Mouse (Mus musculus): ENCODE measurements at regions not wholly inside any gene's neighbourhood (a gene's known extent, or its start where the extent isn't known, plus 50 kb on each side); places are given as distances from the start of the nearest gene placed in this dataset.

- no peak for DNase-seq (ENCODE audit: low spot score in 2 of 2)
Observed at GRCm38 (mm10) chr5:51397528-51397927, 170.0 kb downstream of the Ppargc1a start.

- DNase-seq (ENCODE audit: low spot score in 2 of 2), result no peak
Observed at GRCm38 (mm10) chr5:51391319-51391718, 176.2 kb downstream of the Ppargc1a start.

GRCm38 (mm10) chr5:51387751-51388150, 179.8 kb downstream of the Ppargc1a start:
- DNase-seq (ENCODE audit: low spot score in 2 of 2), result no peak

- no peak for DNase-seq (ENCODE audit: low spot score in 2 of 2)
Observed at GRCm38 (mm10) chr5:51386409-51386808, 181.1 kb downstream of the Ppargc1a start.

- DNase-seq (ENCODE audit: low spot score in 2 of 2), result no peak
Observed at GRCm38 (mm10) chr5:51384278-51384677, 183.2 kb downstream of the Ppargc1a start.

GRCm38 (mm10) chr5:51359101-51359500, 208.4 kb downstream of the Ppargc1a start:
- peak in 1 of 2 experiments; percentile 22 for DNase-seq (ENCODE audit: low spot score in 2 of 2)

- DNase-seq (ENCODE audit: low spot score in 2 of 2), result peak; percentile 27 to 55
Observed at GRCm38 (mm10) chr5:51348256-51348655, 219.3 kb downstream of the Ppargc1a start.

- DNase-seq (ENCODE audit: low spot score in 2 of 2), result no peak
Observed at GRCm38 (mm10) chr5:51329142-51329541, 238.4 kb downstream of the Ppargc1a start.

- no peak for DNase-seq (ENCODE audit: low spot score in 2 of 2)
Observed at GRCm38 (mm10) chr5:51289191-51289590, 278.3 kb downstream of the Ppargc1a start.

GRCm38 (mm10) chr5:51288234-51288633, 279.3 kb downstream of the Ppargc1a start:
- no peak for DNase-seq (ENCODE audit: low spot score in 2 of 2)

- DNase-seq (ENCODE audit: low spot score in 2 of 2), result no peak
Observed at GRCm38 (mm10) chr5:51241156-51241555, 326.4 kb downstream of the Ppargc1a start.

- no peak for DNase-seq (ENCODE audit: low spot score in 2 of 2)
Observed at GRCm38 (mm10) chr5:51234004-51234355, 333.5 kb downstream of the Ppargc1a start.

GRCm38 (mm10) chr5:51233271-51234003, 334.1 kb downstream of the Ppargc1a start:
- DNase-seq (ENCODE audit: low spot score in 2 of 2), result no peak

- DNase-seq (ENCODE audit: low spot score in 2 of 2), result no peak
Observed at GRCm38 (mm10) chr5:51229806-51230205, 337.7 kb downstream of the Ppargc1a start.

- DNase-seq (ENCODE audit: low spot score in 2 of 2), result no peak
Observed at GRCm38 (mm10) chr5:51227996-51228395, 339.5 kb downstream of the Ppargc1a start.

- DNase-seq (ENCODE audit: low spot score in 2 of 2), result no peak
Observed at GRCm38 (mm10) chr5:51203266-51203665, 364.3 kb downstream of the Ppargc1a start.

GRCm38 (mm10) chr5:51202525-51203215, 364.9 kb downstream of the Ppargc1a start:
- DNase-seq (ENCODE audit: low spot score in 2 of 2), result no peak

GRCm38 (mm10) chr5:51196393-51197347, 370.9 kb downstream of the Ppargc1a start:
- peak; percentile 19 to 24 for DNase-seq (ENCODE audit: low spot score in 2 of 2)

- no peak for DNase-seq (ENCODE audit: low spot score in 2 of 2)
Observed at GRCm38 (mm10) chr5:51190661-51191060, 376.9 kb downstream of the Ppargc1a start.

GRCm38 (mm10) chr5:51169828-51170227, 397.7 kb downstream of the Ppargc1a start:
- DNase-seq (ENCODE audit: low spot score in 2 of 2), result no peak

GRCm38 (mm10) chr5:51168206-51168605, 399.3 kb downstream of the Ppargc1a start:
- DNase-seq (ENCODE audit: low spot score in 2 of 2), result no peak

GRCm38 (mm10) chr5:51156901-51157300, 410.6 kb downstream of the Ppargc1a start:
- no peak for DNase-seq (ENCODE audit: low spot score in 2 of 2)

Measured in right cerebral cortex, postnatal 10 days (tissue).